Mouse (Mus musculus) CD8-positive naive resting alpha-beta T cell, adult 2 months (primary cell): ENCODE results near the gene Ankrd28.

ENCODE experiments used
- DNase-seq, 2 experiments: peaks; one replicate each; pipeline ENCODE4 v3.0.0; 2022; ENCODE audit warnings: low read depth in 2 of 2, low spot score in 2 of 2

Ankrd28 gene

DNA sequence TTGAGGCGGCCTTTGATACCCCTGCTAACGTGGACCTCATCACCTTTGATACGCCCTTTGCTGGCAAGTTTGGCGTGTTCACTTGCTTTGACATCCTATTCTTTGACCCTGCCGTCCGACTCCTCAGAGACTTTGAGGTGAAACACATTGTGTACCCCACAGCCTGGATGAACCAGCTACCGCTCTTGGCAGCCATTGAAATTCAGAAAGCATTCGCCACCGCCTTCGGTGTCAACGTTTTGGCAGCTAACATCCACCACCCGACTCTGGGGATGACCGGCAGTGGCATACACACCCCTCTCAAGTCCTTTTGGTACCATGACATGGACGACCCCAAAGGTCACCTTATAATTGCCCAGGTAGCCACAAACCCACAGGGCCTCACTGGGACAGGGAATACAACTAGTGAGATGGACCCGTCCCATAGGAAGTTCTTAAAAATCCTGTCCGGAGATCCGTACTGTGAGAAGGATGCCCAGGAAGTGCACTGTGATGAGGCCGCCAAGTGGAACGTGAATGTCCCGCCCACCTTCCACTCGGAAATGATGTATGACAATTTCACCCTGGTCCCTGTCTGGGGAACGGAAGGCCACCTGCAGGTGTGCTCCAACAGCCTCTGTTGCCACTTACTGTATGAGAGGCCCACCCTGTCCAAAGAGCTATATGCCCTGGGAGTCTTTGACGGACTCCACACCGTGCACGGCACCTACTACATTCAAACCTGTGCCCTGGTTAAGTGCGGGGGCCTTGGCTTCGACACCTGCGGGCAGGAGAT, 163.3 kb downstream of the Ankrd28 start:
- DNase-seq: no peak

DNA sequence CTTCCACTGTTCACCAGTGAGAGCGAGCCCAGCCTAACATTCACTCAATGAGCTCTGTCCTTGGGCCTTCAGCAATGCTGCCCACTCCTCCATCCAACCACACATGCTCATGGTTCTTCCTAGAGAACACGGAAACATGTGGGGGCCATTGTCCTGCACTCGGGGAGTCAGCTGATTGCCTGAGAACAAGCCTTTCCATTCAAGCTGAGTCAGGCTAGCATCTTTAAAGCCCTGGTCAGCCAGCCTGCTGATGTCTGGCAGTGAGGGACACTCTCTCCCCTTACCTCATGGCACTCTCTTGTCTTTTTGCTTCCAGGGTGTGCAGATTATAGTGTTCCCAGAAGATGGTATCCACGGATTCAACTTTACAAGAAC, 164.9 kb downstream of the Ankrd28 start:
- no peak for DNase-seq

DNA sequence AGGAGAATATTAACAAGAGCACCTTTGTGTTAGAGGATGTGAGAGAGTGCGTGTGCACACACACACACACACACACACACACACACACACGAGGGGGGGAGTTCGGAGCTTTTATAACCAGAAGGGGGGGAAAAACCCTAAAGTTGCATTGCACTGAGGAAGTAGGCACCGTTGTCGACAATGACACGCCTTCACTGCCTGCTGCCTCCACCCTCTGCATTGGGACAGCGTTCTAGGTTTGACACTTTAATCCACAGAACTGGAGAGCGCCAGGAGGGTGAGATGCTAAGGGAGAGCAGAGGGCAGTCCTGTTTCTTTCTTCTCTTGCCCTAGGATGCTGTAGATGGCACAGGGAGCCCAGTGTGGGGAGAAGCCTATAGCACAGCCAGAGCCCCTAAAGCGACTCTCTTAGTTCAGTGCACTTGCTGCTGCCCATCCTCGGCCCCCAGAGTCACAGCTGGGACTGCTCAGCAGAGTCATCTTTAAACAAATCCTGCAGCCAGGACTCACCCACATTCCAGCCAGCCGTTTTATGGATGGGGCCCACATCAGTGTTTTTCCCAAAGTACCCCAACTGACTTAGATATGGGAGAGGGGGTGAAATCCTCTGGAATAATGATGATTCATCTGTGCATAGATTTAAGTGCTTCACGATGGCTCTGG, 165.4 kb downstream of the Ankrd28 start:
- DNase-seq: peak in 1 of 2 experiments; percentile 39

DNA sequence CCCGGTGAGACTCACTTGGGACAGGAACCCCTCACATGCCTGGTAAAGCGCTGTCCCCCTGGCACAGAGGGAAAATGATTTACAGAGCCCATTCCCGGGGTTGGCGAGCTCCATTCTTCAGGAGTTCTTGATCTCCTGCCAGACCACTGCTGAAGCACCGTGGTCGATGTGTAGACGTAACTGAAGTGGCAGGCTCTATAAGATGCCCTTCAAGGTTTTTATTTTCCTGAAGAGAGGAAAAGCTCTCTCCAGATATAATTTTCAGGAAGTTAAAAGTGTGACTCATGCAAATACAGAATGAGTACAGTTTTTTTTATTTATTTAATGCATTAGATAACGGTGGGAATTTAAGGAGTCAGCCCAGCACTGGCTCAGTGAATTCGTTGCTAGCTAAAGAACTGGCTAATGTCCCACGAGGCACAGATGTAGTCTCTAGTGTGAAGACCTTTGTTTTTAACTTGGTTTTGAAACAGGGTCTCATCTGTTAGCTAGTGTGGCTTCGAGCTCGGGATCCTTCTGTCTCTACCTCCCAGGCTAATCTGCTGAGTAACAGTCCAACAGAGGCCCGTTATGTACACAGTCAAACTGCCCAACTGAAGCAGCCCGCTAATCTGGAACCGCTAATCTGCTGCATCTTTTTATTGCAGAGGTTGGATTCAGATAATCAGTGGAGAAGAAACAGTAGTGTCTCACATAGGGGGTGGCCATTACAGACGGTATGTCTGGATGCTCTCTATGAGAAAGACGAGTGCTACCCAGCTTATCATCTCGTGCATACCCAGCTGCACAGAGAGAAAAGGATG, 166.2 kb downstream of the Ankrd28 start:
- DNase-seq: no peak

- DNase-seq: no peak
These were observed 166.9 kb downstream of the Ankrd28 start for GRCm38 (mm10) chr14:31663376-31664099.

DNA sequence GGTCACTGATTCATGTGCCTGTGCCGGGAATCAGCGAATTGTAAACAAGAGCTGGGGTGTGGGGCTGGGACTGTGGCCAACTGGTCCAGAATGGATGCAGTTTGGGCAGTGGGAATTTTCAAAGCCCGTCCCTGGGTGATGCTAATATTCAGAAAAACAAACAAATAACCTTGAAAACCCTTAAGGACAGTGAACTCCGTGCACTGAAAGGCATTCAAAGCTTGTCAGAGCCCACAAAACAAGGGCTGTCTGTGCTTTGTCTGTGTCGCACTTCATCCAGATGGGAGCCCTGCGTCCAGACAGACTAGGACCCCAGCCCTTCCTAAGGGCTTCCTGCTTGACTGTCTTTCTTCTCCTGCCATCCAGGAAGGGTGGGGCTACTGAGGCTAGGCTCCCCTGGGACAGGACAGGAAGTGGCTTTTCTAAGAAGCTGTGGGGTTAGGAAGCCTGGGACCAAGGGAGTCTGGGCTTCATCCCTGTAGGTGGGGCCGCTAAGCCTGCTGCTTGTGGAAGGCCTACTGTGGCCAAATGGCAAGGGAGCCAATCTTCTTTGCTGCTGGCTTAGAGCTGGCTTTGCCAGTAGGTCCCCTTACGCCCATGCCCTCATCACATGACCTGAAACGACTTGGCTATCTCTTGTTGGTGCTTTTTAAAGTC, 167.8 kb downstream of the Ankrd28 start:
- no peak for DNase-seq

- peak; percentile 65 to 70 for DNase-seq
These were observed 168.5 kb downstream of the Ankrd28 start for GRCm38 (mm10) chr14:31661671-31662554.

DNA sequence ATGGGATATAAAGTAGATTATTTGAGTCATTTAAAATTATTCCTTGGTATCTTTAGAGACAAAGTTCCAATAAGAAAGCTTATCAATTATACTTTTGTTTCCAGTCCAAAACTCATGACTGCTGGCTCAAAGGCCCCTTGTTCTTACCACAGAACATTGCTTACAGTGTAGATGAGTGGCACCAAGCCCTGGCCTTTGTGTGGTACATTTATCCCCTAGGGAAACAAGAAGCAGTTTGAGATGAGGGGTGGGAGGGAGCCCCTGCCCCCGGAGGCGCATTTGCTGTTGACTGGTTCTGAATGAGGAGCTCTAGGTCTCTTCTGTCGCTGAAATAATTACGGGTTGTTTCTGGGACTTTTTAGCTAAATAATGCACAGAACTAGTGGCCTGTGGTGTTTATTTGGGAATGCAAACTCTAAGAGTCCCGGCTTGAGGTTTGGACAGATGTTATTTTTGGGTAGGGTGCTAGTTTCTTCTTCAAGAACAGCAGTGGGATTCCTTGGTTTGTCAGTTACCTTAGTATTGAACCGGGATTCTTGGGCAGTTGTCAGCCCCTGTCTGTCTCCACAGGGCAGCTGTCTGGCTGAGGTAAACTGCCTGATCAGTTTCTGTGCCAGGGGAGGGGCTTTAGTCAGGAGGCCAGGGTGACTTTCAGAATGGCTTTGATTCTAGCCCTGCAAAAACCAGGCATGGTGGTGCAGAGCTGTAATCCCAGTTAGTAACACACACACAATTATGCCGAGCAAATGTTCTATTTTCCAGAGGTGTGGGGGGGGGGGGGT, 169.9 kb downstream of the Ankrd28 start:
- DNase-seq: no peak

- DNase-seq: no peak
These were observed 170.8 kb downstream of the Ankrd28 start for GRCm38 (mm10) chr14:31659501-31660181.

GRCm38 (mm10) chr14:31658126-31658680, 172.2 kb downstream of the Ankrd28 start:
- DNase-seq: no peak

DNA sequence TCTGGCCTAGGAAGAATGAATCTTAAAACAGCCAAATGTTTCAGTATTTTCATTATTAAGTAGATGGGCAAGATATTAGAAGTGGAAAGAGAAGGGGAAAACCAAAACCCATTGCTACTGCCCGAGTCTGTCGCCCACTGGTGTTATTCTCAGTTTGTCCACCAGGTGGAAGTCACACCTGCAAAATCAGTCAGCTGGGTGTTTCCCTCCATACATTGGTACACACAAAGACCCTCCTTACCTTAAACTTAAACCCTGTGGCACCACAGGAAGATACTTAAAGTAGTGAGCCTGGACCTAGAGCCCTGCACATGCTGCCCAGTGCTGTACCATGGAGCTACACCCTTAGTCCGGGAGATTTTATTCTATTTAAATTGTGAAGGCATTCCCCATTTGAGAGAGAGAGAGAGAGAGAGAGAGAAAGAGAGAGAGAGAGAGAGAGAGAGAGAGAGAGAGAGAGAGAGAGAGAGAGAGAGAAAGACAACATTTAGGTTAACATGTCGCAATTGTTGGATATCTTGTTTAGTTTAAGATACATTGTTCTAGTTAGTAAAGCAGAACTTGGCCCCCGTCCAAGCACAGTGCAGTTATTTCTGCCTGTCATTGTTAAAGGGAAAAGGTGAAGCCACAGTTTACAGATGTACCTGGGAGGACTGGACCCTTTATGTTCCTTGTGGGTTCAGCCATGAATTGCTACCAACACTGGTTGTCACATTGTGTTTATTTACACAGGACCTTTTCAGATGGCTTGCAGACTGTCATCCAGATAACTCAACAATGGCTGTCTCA, 173.4 kb downstream of the Ankrd28 start:
- DNase-seq: peak; percentile 64 to 74

DNA sequence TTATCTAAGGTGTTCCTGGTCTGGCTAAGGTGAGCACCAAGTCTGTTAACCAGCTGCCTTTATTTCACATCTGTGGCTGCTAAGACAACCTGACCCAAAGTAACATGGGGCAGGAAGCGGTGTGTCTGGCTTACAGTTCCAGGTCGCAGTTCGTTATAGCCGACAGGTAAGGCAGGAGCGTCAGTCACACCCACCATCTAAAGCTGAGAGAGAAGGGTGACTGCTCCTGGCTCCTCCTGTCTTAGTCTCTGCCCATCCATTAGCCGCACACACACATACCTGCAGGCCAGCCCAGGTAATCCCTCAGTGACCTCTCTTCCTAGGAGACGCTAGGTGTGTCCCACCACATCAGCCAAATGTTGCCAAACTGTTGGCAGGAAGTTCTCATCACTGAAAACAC, 174.1 kb downstream of the Ankrd28 start:
- no peak for DNase-seq

DNA sequence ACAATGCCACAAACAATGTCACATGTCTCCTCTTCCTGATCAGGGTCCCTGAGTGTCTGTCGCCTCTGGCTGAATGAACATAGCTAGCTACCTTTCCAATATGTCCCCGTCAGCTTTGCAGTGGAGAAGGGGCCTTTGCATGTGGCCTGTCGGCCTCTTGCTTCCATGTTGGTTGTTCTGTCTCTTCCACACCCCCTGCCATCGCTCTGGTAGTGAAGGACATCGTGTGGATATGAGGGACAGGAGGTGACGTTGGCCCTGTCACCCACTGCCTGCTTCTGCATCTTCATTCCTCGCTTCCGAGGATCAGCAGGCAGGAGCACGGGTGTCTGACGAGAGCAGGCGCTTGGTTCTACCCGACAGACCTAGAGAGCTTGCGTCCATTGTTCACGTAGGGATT, 175.0 kb downstream of the Ankrd28 start:
- no peak for DNase-seq

GRCm38 (mm10) chr14:31654816-31655215, 175.6 kb downstream of the Ankrd28 start:
- DNase-seq: no peak

GRCm38 (mm10) chr14:31653101-31653875, 177.2 kb downstream of the Ankrd28 start:
- no peak for DNase-seq

DNA sequence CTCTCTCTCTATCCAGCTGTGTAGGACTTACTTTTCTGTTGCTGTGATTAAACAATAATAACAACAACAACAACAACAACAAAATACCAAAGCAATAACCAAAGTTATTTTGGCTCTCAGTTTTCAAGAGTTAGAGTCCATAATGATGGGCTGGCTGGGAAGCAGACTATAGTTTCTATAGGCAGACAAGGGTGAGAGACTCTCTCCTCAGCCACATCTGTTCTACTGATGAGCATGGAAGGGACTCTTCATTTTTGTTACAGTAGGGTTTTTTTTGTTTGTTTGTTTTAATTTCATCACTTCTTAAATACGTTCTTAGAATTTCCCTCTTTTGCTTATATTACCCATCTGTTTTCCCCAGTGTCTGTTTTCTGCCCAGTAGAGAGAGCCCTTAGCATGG, 177.8 kb downstream of the Ankrd28 start:
- DNase-seq: no peak

DNA sequence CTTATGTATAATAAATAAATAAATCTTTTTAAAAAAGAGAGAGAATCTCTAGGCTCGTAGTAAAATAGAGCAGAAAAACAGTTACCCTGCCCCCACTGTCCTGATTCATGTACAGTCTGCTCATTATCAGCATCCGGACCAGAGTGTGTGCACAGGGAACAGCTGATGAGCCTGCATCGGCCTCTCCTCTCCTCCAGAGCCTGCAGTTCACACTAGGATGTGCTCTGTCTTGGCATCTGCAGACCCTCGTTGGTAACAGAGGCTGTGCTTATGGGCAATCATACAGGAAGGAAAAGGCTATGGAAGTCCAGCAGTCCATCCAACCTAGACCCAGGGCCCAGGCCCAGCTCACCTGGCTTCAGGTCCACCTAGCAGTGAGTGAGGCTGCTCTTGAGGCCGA, 178.3 kb downstream of the Ankrd28 start:
- no peak for DNase-seq
